Mouse (Mus musculus): ENCODE measurements around the gene Casq2.

DNA sequence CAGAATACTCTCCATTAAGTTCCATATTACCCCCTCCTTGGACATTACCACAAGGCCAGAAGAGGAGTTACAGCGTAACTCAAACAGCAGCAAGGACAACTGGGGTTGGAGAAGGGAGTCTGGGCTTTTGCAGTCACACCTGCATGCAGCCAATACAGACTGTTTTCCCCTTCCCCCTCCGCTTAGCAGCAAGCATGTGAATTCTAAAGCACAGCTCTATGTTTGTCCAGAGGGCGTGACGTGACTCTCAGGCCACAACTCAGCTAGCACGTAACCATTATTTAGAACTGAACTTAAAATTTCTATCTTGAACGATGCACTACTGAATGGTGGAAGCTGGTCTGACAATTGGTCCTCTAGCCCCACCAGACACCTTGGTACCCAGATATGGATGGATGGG is 54.4 kb downstream of the Casq2 start:
- no peak for TF ChIP-seq CTCF (IDR thresholded peaks at IDR 0.05; ENCODE audit: low read depth)
- TF ChIP-seq EP300 (IDR thresholded peaks at IDR 0.05; ENCODE audit: low read depth): no peak

All from liver, postnatal 0 days (tissue).